Mouse (Mus musculus) limb, embryonic 14.5 days (tissue): ENCODE measurements around the gene Vsir. TPM values are rescaled to one million over a fixed set of nuclear protein-coding genes. Genes with fewer than 3 reads are reported as not detected.

ENCODE experiments used
- ATAC-seq: fragments of 200-750 bp; cut with Nextera tagmentation; 2 replicates; pipeline ENCODE4 v1.8.0; 2017; ENCODE audit warnings: low read depth, moderate number of reproducible peaks, moderate TSS enrichment; ENCODE audit not compliant: low FRiP score
- DNase-seq: peaks from one replicate; pipeline ENCODE4 v3.0.0-alpha.2; 2015; ENCODE audit warnings: low spot score
- H3K27ac ChIP-seq: fragments of 300-500 bp; sonication (generic); replicated peaks from 2 replicates; pipeline ENCODE4 v1.5.1; 2014; ENCODE audit warnings: low read depth, mild to moderate bottlenecking, low read length, moderate library complexity, mixed read lengths
- H3K27me3 ChIP-seq: fragments of 300-500 bp; sonication (generic); 2 replicates; pipeline ENCODE4 v1.6.1; 2014; ENCODE audit warnings: low read length, mixed read lengths; ENCODE audit not compliant: control insufficient read depth, insufficient read depth
- H3K36me3 ChIP-seq: fragments of 300-500 bp; sonication (generic); 2 replicates; pipeline ENCODE4 v1.6.1; 2014; ENCODE audit warnings: mild to moderate bottlenecking, low read length, moderate library complexity, mixed read lengths; ENCODE audit not compliant: control insufficient read depth, insufficient read depth
- H3K4me1 ChIP-seq: fragments of 300-500 bp; sonication (generic); 2 replicates; pipeline ENCODE4 v1.6.1; 2014; ENCODE audit warnings: antibody characterized with exemption, low read length, mixed read lengths; ENCODE audit not compliant: control insufficient read depth, insufficient read depth
- H3K4me2 ChIP-seq: fragments of 300-500 bp; sonication (generic); replicated peaks from 2 replicates; pipeline ENCODE4 v1.6.1; 2014; ENCODE audit warnings: low read depth, mild to moderate bottlenecking, low read length, moderate library complexity; ENCODE audit not compliant: severe bottlenecking
- H3K4me3 ChIP-seq: fragments of 300-500 bp; sonication (generic); replicated peaks from 2 replicates; pipeline ENCODE4 v1.5.1; 2014; ENCODE audit warnings: low read length
- H3K9ac ChIP-seq: fragments of 300-500 bp; sonication (generic); 2 replicates; pipeline ENCODE4 v1.6.1; 2014; ENCODE audit warnings: mild to moderate bottlenecking, low read depth, low read length, moderate library complexity; ENCODE audit not compliant: severe bottlenecking
- H3K9me3 ChIP-seq: fragments of 300-500 bp; sonication (generic); 2 replicates; pipeline ENCODE4 v1.6.1; 2016; ENCODE audit warnings: low read length; ENCODE audit not compliant: control insufficient read depth
- POLR2A ChIP-seq: fragments of 200-500 bp; IDR thresholded peaks from 2 replicates; pipeline ENCODE4 v1.8.0; 2012; ENCODE audit warnings: inconsistent platforms, mild to moderate bottlenecking, moderate library complexity, borderline replicate concordance; ENCODE audit not compliant: insufficient read depth, insufficient read length; ENCODE audit errors: extremely low read depth
- WGBS: fragments of 180-500 bp; shearing (Covaris S2); extraction: QIAGEN DNeasy Blood & Tissue Kit; methylation state at CpG from one replicate; pipeline ENCODE4 v1.1.7; 2014; 5-methylcytosine and 5-hydroxymethylcytosine counted together
- polyA plus RNA-seq, 2 experiments: library from polyadenylated mRNA; depleted of rRNA in 1 of 2; stranded (reverse) in 1 of 2; unstranded in 1 of 2; fragments of >200 nt; fragmentation: Nextera tagmentation in 1 of 2; extraction: Ambion mirVana in 1 of 2; gene quantifications; 2 replicates each; pipeline versions ENCODE4 v1.2.1 to v1.2.3; 2012 to 2014

The Vsir gene
- polyA plus RNA-seq, 2 experiments: 4.0 to 9.4 TPM

DNA sequence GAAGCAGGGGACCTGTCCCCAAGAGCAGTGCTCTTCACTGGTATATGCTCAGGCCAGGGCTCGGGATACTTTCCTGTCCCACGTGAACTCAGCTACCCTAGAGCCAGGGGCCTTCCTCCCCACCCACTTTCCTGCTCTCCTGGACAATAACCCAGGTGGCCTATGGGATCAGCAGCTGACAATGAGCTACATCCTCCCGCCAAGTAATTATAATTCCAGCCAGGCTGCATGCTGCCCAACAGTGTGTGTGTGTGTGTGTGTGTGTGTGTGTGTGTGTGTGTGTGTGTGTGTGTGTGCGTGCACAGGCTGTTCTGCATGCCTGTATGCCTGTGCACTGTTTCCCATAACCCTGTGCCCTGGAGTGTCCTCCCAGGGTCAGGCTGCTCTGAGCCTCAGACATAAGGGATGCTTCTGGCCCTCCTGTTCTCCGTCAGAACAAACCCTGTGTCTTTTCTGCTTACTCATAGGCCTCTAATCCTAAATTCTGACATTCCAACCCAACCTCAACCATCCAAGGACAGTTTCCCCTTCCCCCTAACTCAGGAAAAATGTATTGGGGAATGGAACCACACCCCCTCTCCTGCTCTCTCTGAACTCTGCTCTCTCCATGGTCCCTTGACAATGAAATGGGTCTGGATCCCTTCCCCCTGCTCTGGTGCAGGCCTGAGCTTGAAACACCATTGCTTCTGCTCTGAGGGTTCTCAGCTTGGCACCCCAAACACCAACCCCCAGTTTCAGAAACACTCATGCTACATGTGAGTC lies 6.8 kb downstream of the Vsir start:
- DNase-seq: no peak
- no peak for TF ChIP-seq POLR2A
- no peak for ATAC-seq
- Histone ChIP-seq H3K4me1 (peaks cover 25% of the 10 kb centered on the region), H3K36me3 (no peaks in the 10 kb centered on the region), H3K27me3 (no peaks in the 10 kb centered on the region), H3K27ac (no peak overlapping the region), H3K9ac (no peak overlapping the region), H3K4me3 (no peak overlapping the region), H3K4me2 (no peak overlapping the region), H3K9me3 (no peaks in the 10 kb centered on the region)
- WGBS: 60% methylated on average over 5 of the region's 5 CpGs

GRCm38 (mm10) chr10:60354003-60354325 lies 7.3 kb downstream of the Vsir start:
- no peak overlapping the region for H3K4me3 ChIP-seq
- no peaks in the 10 kb centered on the region for H3K9me3 ChIP-seq
- peaks cover 19% of the 10 kb centered on the region for H3K4me1 ChIP-seq
- H3K9ac ChIP-seq: no peak overlapping the region
- no peak overlapping the region for H3K27ac ChIP-seq
- H3K27me3 ChIP-seq: no peaks in the 10 kb centered on the region
- ATAC-seq (no peak), DNase-seq (no peak)
- no peak for TF ChIP-seq POLR2A
- no peaks in the 10 kb centered on the region for H3K36me3 ChIP-seq
- WGBS: 88% methylated on average over 4 of the region's 4 CpGs
- no peak overlapping the region for H3K4me2 ChIP-seq

DNA sequence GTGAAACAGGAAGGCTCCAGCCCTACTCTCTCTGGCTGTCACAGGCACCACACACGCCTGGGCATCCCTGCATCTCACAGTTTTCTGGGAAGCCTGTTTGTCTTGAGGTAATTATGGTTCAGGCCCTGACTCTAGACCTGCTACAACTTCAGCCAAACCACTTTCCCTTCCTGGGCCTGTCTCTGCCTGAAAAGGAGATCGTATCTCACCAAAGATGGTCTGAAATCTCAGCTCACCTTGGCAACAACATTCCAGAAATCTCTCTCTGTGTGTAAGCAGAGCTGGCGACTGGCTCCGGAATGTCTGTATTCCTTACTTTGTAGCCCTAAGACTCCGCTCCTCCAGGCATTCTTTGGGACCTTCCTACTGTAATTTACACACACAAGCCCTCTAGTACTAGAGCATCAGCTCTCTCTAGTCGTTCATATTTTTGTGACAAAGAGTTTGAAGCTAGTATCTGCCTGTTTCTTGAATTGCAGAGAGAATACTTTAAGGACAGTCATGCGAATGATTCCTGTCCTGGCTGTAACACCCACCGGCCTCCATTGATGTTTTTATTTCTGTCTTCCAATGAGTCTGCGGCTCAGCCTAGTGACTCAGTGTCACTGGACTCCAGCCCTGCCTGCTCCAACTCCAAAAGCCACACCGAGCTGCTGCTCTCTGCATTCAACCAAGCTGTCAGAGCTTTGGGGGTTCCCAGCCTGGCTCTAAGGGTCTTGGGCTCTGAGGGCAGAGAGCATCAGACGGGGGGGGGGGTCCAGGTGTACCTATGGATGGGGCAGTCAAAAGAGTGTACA lies 8.4 kb downstream of the Vsir start:
- H3K9me3 ChIP-seq: no peaks in the 10 kb centered on the region
- peaks cover 11% of the 10 kb centered on the region for H3K4me1 ChIP-seq
- H3K9ac ChIP-seq: no peak overlapping the region
- TF ChIP-seq POLR2A: no peak
- H3K27me3 ChIP-seq: no peaks in the 10 kb centered on the region
- no peak overlapping the region for H3K4me2 ChIP-seq
- DNase-seq (no peak), ATAC-seq (no peak)
- H3K27ac ChIP-seq: no peak overlapping the region; the same call in 1 of the 2 replicates
- no peaks in the 10 kb centered on the region for H3K36me3 ChIP-seq
- no peak overlapping the region for H3K4me3 ChIP-seq
- 60% methylated on average over 11 of the region's 11 CpGs for WGBS

DNA sequence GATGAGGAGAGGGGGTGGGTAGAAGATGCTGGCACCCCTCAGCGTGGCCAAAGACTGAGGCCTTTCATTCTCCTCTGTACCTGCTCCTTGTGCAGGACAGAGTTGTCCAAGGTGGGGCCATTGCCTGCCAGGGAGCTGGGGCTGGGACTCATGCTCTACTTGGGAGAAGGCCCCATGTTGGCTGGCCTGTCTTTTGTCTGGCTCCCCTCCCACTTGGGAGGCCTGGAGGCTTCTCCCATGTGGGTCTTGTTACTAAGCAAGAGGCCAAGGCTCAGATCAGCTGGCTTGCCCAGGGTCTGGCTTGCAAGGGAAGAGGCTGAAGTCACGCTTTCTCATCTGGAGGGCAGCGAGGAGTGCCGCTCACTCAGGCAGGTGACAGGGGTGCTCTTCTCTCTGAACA lies 10.8 kb downstream of the Vsir start:
- no peaks in the 10 kb centered on the region for H3K9me3 ChIP-seq
- WGBS: 85% methylated on average over 4 of the region's 4 CpGs
- no peak for TF ChIP-seq POLR2A
- ATAC-seq (no peak), DNase-seq (no peak)
- no peak overlapping the region for H3K9ac ChIP-seq
- no peaks in the 10 kb centered on the region for H3K27me3 ChIP-seq
- H3K36me3 ChIP-seq: no peaks in the 10 kb centered on the region
- peaks cover 8% of the 10 kb centered on the region for H3K4me1 ChIP-seq
- H3K27ac ChIP-seq: no peak overlapping the region
- H3K4me3 ChIP-seq: no peak overlapping the region
- no peak overlapping the region for H3K4me2 ChIP-seq

- Histone ChIP-seq H3K27me3 (no peaks in the 10 kb centered on the region), H3K4me1 (peaks cover 12% of the 10 kb centered on the region), H3K4me2 (no peak overlapping the region), H3K9ac (no peak overlapping the region), H3K27ac (no peak overlapping the region), H3K9me3 (no peaks in the 10 kb centered on the region), H3K36me3 (no peaks in the 10 kb centered on the region), H3K4me3 (no peak overlapping the region)
- ATAC-seq (no peak), DNase-seq (no peak)
- WGBS: 92% methylated on average over 14 of the region's 14 CpGs
- no peak for TF ChIP-seq POLR2A
Measured at GRCm38 (mm10) chr10:60357901-60358300, 11.2 kb downstream of the Vsir start.
